Mouse (Mus musculus): ENCODE measurements around the gene Gm20822.
"Not testable (repeated sequence)": the region's sequence is repeated elsewhere in the genome, so short reads cannot be mapped to it uniquely, and the experiment has no call there.

Gm20822 gene

GRCm38 (mm10) chrY:15884671-15885070 is at the start of gene Gm20822:
Gene Gm20822, minus strand, starts transcription at chrY:15884771.
- not testable (repeated sequence) for DNase-seq

All from cerebellum, postnatal 36 days (tissue).